Comparison of ENCODE assay signal across 30 mouse cellular contexts in the genomic region with DNA sequence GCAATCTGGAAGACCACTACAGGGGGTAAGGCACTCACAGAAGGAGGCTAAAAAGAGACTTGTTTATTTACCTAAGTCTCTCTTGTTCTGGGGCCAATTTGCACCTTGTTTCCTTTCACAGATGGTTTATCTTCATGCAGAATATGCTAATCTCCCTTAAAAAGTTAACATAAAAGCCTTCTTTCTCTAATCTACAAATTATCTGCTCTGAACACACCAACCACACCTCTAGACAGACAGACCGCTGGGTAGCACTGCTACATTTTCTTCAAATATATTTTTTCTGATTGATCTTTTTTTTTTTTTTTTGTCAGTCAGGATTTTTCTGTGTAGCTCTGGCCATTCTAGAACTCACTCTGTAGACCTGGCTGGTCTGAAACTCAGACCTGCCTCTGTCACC. TPM values are rescaled to one million over a fixed set of nuclear protein-coding genes. Genes with fewer than 3 reads are reported as not detected.
DNase-seq lines count a peak whose midpoint lies in the region; ATAC-seq and TF ChIP-seq lines count a peak whose summit lies in the region.
"Had no signal": no experiment of that assay in that cellular context is flagged by ENCODE, and none has a peak within 500 bp of the region (broad histone marks: within the 10 kb centered on the region; RNA-seq: fewer than 3 reads in every experiment).

No protein-coding gene starts in this region.

- no peak for DNase-seq in liver, embryonic 11.5 days (ENCODE audit: low spot score)
- no peak for DNase-seq in liver
- no peak for DNase-seq in liver, embryonic 14.5 days (ENCODE audit: low read depth in 3 of 3, low spot score in 3 of 3)
- peak; percentile 30 for DNase-seq in naive thymus-derived CD4-positive, alpha-beta T cell, adult 2 months (ENCODE audit: low read depth)
- no peak for DNase-seq in kidney, adult 8-10 months
- no peak for DNase-seq in adrenal gland, adult (ENCODE audit: inconsistent age in 2 of 2, low spot score in 1 of 2)
- no peak for DNase-seq in gastrocnemius, adult 2 months
- DNase-seq: adrenal gland, postnatal 36 days; cerebellum, adult 9-11 months; heart, adult 2 months; kidney, postnatal 36 days; layer of hippocampus, postnatal 36 days; lung, embryonic 14.5 days; lung, postnatal 14 days; right cerebral cortex, postnatal 4 days; thymus, adult 2 months; thymus, postnatal 36 days had no signal

- H3K36me3 ChIP-seq in liver, embryonic 11.5 days (ENCODE audit: control insufficient read depth, insufficient read depth, low read length): no peaks in the 10 kb centered on the region
- no peaks in the 10 kb centered on the region for H3K36me3 ChIP-seq in liver, embryonic 14.5 days (replicated peaks; ENCODE audit: control insufficient read depth, insufficient read depth, low read depth)
- H3K36me3 ChIP-seq: forebrain, embryonic 10.5 days; forebrain, embryonic 15.5 days had no signal

- H3K9ac ChIP-seq in liver, embryonic 11.5 days (ENCODE audit: low read depth, low read length): no peak overlapping the region
- H3K9ac ChIP-seq in liver, embryonic 14.5 days (replicated peaks): no peak overlapping the region
- H3K9ac ChIP-seq: embryonic facial prominence, embryonic 13.5 days; forebrain, embryonic 15.5 days; heart, embryonic 12.5 days; hindbrain, embryonic 15.5 days; limb, embryonic 15.5 days; lung, embryonic 14.5 days; neural tube, embryonic 13.5 days had no signal

- peak; percentile 67; the same call in 1 of the 2 replicates for ATAC-seq in liver, embryonic 11.5 days (replicated peaks; ENCODE audit: low FRiP score)
- peak; percentile 51; the same call in 1 of the 2 replicates for ATAC-seq in liver, embryonic 14.5 days (ENCODE audit: insufficient read depth)
- ATAC-seq: forebrain, embryonic 15.5 days; intestine, embryonic 16.5 days had no signal

- no peaks in the 10 kb centered on the region for H3K27me3 ChIP-seq in liver, embryonic 11.5 days (replicated peaks; ENCODE audit: control insufficient read depth, insufficient read depth, low read length)
- no peaks in the 10 kb centered on the region for H3K27me3 ChIP-seq in liver, embryonic 14.5 days (ENCODE audit: control insufficient read depth, insufficient read depth, low read length)
- H3K27me3 ChIP-seq: embryonic facial prominence, embryonic 13.5 days; forebrain, embryonic 15.5 days; heart, embryonic 12.5 days; hindbrain, embryonic 15.5 days; limb, embryonic 15.5 days; neural tube, embryonic 13.5 days had no signal

- H3K4me3 ChIP-seq in liver, embryonic 11.5 days (ENCODE audit: low read depth, low read length): no peak overlapping the region
- no peak overlapping the region for H3K4me3 ChIP-seq in cortical plate, adult 2 months (ENCODE audit: insufficient read depth, low read length)
- H3K4me3 ChIP-seq in liver, embryonic 14.5 days (ENCODE audit: insufficient read depth in 1 of 2, low read depth in 2 of 2, low read length in 2 of 2): no peak overlapping the region
- H3K4me3 ChIP-seq in gastrocnemius, adult 2 months: no peak overlapping the region
- H3K4me3 ChIP-seq: embryonic facial prominence, embryonic 13.5 days; forebrain, embryonic 10.5 days; forebrain, embryonic 15.5 days; heart, adult 2 months; heart, embryonic 12.5 days; hindbrain, embryonic 15.5 days; limb, embryonic 10.5 days; limb, embryonic 15.5 days; myocyte; neural tube, embryonic 13.5 days had no signal

- H3K27ac ChIP-seq in liver, embryonic 11.5 days (ENCODE audit: low read depth, low read length): no peak overlapping the region
- H3K27ac ChIP-seq in cortical plate, adult 2 months (ENCODE audit: insufficient read depth, low read length): 0 out of 2 replicates have a peak overlapping the region, but pooled peaks have one; percentile 50
- no peak overlapping the region for H3K27ac ChIP-seq in liver, embryonic 14.5 days
- H3K27ac ChIP-seq in gastrocnemius, adult 2 months: no peak overlapping the region
- H3K27ac ChIP-seq: embryonic facial prominence, embryonic 13.5 days; forebrain, embryonic 10.5 days; forebrain, embryonic 15.5 days; heart, adult 2 months; hindbrain, embryonic 15.5 days; limb, embryonic 10.5 days; limb, embryonic 15.5 days; neural tube, embryonic 13.5 days; stomach, postnatal 0 days had no signal

- no peaks in the 10 kb centered on the region for H3K9me3 ChIP-seq in liver, embryonic 11.5 days (ENCODE audit: control insufficient read depth, low read length)
- no peaks in the 10 kb centered on the region for H3K9me3 ChIP-seq in liver, embryonic 14.5 days (ENCODE audit: control insufficient read depth, low read length)
- H3K9me3 ChIP-seq: embryonic facial prominence, embryonic 13.5 days; forebrain, embryonic 10.5 days; forebrain, embryonic 15.5 days; heart, embryonic 12.5 days; hindbrain, embryonic 15.5 days; limb, embryonic 10.5 days; limb, embryonic 15.5 days; neural tube, embryonic 13.5 days had no signal

- intact Hi-C loops in gastrocnemius, adult 2 months (cut with DNase I): no loop called here

- 34% methylated on average over 1 of the region's 1 CpGs for WGBS in liver, embryonic 11.5 days
- WGBS in liver, embryonic 14.5 days (ENCODE audit: insufficient replicate concordance): 15% methylated on average over 1 of the region's 1 CpGs

- TF ChIP-seq CTCF in cortical plate, adult 2 months (IDR thresholded peaks at IDR 0.05; ENCODE audit: extremely low read depth, insufficient read depth, low read length): no peak
- TF ChIP-seq CTCF in liver, embryonic 14.5 days (IDR thresholded peaks at IDR 0.05; ENCODE audit: low read depth): no peak
- no peak for TF ChIP-seq CTCF in gastrocnemius, adult 2 months (IDR thresholded peaks at IDR 0.05)

- TF ChIP-seq POLR2A in cortical plate, adult 2 months (IDR thresholded peaks at IDR 0.05; ENCODE audit: extremely low read depth, insufficient read depth, low read length): no peak

- H3K4me1 ChIP-seq in liver, embryonic 11.5 days (replicated peaks; ENCODE audit: control insufficient read depth, insufficient read depth, low read length): no peaks in the 10 kb centered on the region
- peaks cover 16% of the 10 kb centered on the region for H3K4me1 ChIP-seq in cortical plate, adult 2 months (ENCODE audit: control insufficient read depth, insufficient read depth, low read length)
- peaks cover 3% of the 10 kb centered on the region in 2 experiments; a peak in 2 of 4 replicates for H3K4me1 ChIP-seq in liver, embryonic 14.5 days (replicated peaks; ENCODE audit: control insufficient read depth in 2 of 2, insufficient read depth in 2 of 2, low read length in 1 of 2)
- H3K4me1 ChIP-seq: embryonic facial prominence, embryonic 13.5 days; forebrain, embryonic 10.5 days; limb, embryonic 10.5 days had no signal

- TF ChIP-seq EP300 in liver, embryonic 14.5 days (IDR thresholded peaks at IDR 0.05; ENCODE audit: low read depth): peak; percentile 57

- H3K4me2 ChIP-seq in liver, embryonic 11.5 days: no peak overlapping the region
- H3K4me2 ChIP-seq in liver, embryonic 14.5 days (ENCODE audit: low read depth): no peak overlapping the region
- H3K4me2 ChIP-seq: embryonic facial prominence, embryonic 13.5 days; forebrain, embryonic 15.5 days; heart, embryonic 12.5 days; hindbrain, embryonic 15.5 days; limb, embryonic 15.5 days; lung, embryonic 14.5 days; midbrain, embryonic 11.5 days; neural tube, embryonic 13.5 days had no signal

RNA-seq across cellular contexts. Expression of gene Sptbn1, which starts 50.5 kb away (rescaled TPM):
- polyA plus RNA-seq in liver, embryonic 11.5 days (2014; fragmentation: Nextera tagmentation; extraction: Ambion mirVana): 43.7 and 45.8 TPM in 2 replicates
- polyA plus RNA-seq in cortical plate, adult 2 months (2012; rRNA removed): 313 and 317 TPM in 2 replicates
- 6.7 and 9.6 TPM in 2 replicates for polyA plus RNA-seq in liver, embryonic 14.5 days (2012; rRNA removed)
- polyA plus RNA-seq in liver, embryonic 14.5 days (2014; fragmentation: Nextera tagmentation; extraction: Ambion mirVana): 14.4 and 15.2 TPM in 2 replicates
- total RNA-seq in gastrocnemius, adult 2 months (2021): 100 to 1,000 TPM; 112 to 141 TPM
